Comparison of ENCODE assay signal across 8 mouse cellular contexts in genomic region chr11:102189461-102190436, GRCm38 (mm10). TPM values are rescaled to one million over a fixed set of nuclear protein-coding genes. Genes with fewer than 3 reads are reported as not detected.
DNase-seq lines count a peak whose midpoint lies in the region; ATAC-seq and TF ChIP-seq lines count a peak whose summit lies in the region.

Gene G6pc3 (plus strand): TSS chr11:102189620.

- H3K27ac ChIP-seq in heart, embryonic 13.5 days (replicated peaks): peak within 1 kb of the TSS; percentile 70
- H3K27ac ChIP-seq in liver, embryonic 11.5 days (ENCODE audit: low read depth, low read length): peak within 1 kb of the TSS; percentile 68

- 3% methylated on average over 50 of the region's 50 CpGs for WGBS in heart, embryonic 13.5 days
- WGBS in liver, embryonic 11.5 days: 1% methylated on average over 50 of the region's 50 CpGs

- TF ChIP-seq POLR2A in myocyte (IDR thresholded peaks at IDR 0.05; ENCODE audit: insufficient read length, low read depth): peak; percentile 46

- no peak within 1 kb of the TSS for H3ac ChIP-seq in myocyte (ENCODE audit: control insufficient read depth, insufficient read length)

- H3K4me3 ChIP-seq in heart, embryonic 13.5 days: peak within 1 kb of the TSS; percentile 74
- peak within 1 kb of the TSS; percentile 68 for H3K4me3 ChIP-seq in liver, embryonic 11.5 days (ENCODE audit: low read depth, low read length)
- peak within 1 kb of the TSS; percentile 49 for H3K4me3 ChIP-seq in myocyte

- H3K79me2 ChIP-seq in myocyte (ENCODE audit: control insufficient read depth, insufficient read depth): peaks cover 2% of the 10 kb centered on the region

- H3K9ac ChIP-seq in heart, embryonic 13.5 days: peak within 1 kb of the TSS; percentile 86
- peak within 1 kb of the TSS; percentile 69 for H3K9ac ChIP-seq in liver, embryonic 11.5 days (ENCODE audit: low read depth, low read length)

- peak; percentile 61 for ATAC-seq in CD4-positive, CD25-positive, alpha-beta regulatory T cell, adult 4 months
- peak; percentile 53; the same call in 1 of the 2 replicates for ATAC-seq in heart, embryonic 13.5 days (ENCODE audit: extremely low read depth, insufficient number of reproducible peaks, low FRiP score, low TSS enrichment)
- ATAC-seq in liver, embryonic 11.5 days (replicated peaks; ENCODE audit: low FRiP score): peak; percentile 78

- peak; percentile 22 for DNase-seq in c-Kit-negative CD71-positive TER-119-positive erythroid progenitor cells, embryonic 14.5 days (ENCODE audit: low read depth, low spot score)
- DNase-seq in fibroblast of lung, adult 2 months (ENCODE audit: low read depth): peak; percentile 74
- peak; percentile 95 for DNase-seq in kidney, postnatal 10 days
- peak; percentile 79 for DNase-seq in liver, embryonic 11.5 days (ENCODE audit: low spot score)
- DNase-seq in spleen, postnatal 4 days (ENCODE audit: low spot score in 2 of 2): peak; percentile 84 to 90

- peaks cover 26% of the 10 kb centered on the region for H3K4me1 ChIP-seq in heart, embryonic 13.5 days
- H3K4me1 ChIP-seq in liver, embryonic 11.5 days (replicated peaks; ENCODE audit: control insufficient read depth, insufficient read depth, low read length): peaks cover 24% of the 10 kb centered on the region

- no peaks in the 10 kb centered on the region for H3K27me3 ChIP-seq in heart, embryonic 13.5 days (replicated peaks)
- no peaks in the 10 kb centered on the region for H3K27me3 ChIP-seq in liver, embryonic 11.5 days (replicated peaks; ENCODE audit: control insufficient read depth, insufficient read depth, low read length)
- H3K27me3 ChIP-seq in myocyte (ENCODE audit: control insufficient read depth, insufficient read depth, insufficient read length): no peaks in the 10 kb centered on the region

- peaks cover 28% of the 10 kb centered on the region for H3K36me3 ChIP-seq in heart, embryonic 13.5 days
- H3K36me3 ChIP-seq in liver, embryonic 11.5 days (ENCODE audit: control insufficient read depth, insufficient read depth, low read length): peaks cover 4% of the 10 kb centered on the region; the same call in 1 of the 2 replicates
- no peaks in the 10 kb centered on the region for H3K36me3 ChIP-seq in myocyte (ENCODE audit: control insufficient read depth, insufficient read depth)

- H3K9me3 ChIP-seq in heart, embryonic 13.5 days: no peaks in the 10 kb centered on the region
- no peaks in the 10 kb centered on the region for H3K9me3 ChIP-seq in liver, embryonic 11.5 days (ENCODE audit: control insufficient read depth, low read length)

- peak within 1 kb of the TSS; percentile 74 for H3K4me2 ChIP-seq in heart, embryonic 13.5 days
- peak within 1 kb of the TSS; percentile 84 for H3K4me2 ChIP-seq in liver, embryonic 11.5 days
- peak within 1 kb of the TSS; percentile 79 for H3K4me2 ChIP-seq in myocyte (ENCODE audit: low read depth)

TF ChIP-seq in myocyte, 11 proteins besides CTCF, POLR2A, EP300 and RAD21:
- no peak for TF ChIP-seq SRF (IDR thresholded peaks at IDR 0.05; ENCODE audit: control insufficient read depth, insufficient read length, low read depth)
- peak; percentile 98 for TF ChIP-seq MAX (IDR thresholded peaks at IDR 0.05; ENCODE audit: low read depth)
- TF ChIP-seq MYOG (IDR thresholded peaks at IDR 0.05; ENCODE audit: control insufficient read depth in 1 of 3, insufficient read depth in 1 of 3, insufficient read length in 2 of 3, low read depth in 2 of 3): peak in 1 of 3 experiments; percentile 12
- TF ChIP-seq USF1 (IDR thresholded peaks at IDR 0.05; ENCODE audit: low read depth): peak; percentile 98

RNA-seq across cellular contexts. Expression of gene G6pc3, which starts in this region (rescaled TPM):
- 10 to 100 TPM; 29.1 to 53.9 TPM for polyA plus RNA-seq in CD4-positive, CD25-positive, alpha-beta regulatory T cell, adult 4 months (2017; shearing (Covaris generic))
- 25.6 and 29.3 TPM in 2 replicates for polyA plus RNA-seq in heart, embryonic 13.5 days (2015; fragmentation: Nextera tagmentation; extraction: Ambion mirVana)
- polyA plus RNA-seq in liver, embryonic 11.5 days (2014; fragmentation: Nextera tagmentation; extraction: Ambion mirVana): 38.8 and 39.5 TPM in 2 replicates
- polyA plus RNA-seq in myocyte (2012; fragmentation: generic; extraction: Trizol): 58.1 TPM

Comparison
In these comparisons a context has a peak if more than half of its experiments do, and no peak if none do; other contexts are left out.
1. Peak in every context shown above with its lines: DNase-seq, ATAC-seq, H3K4me3 ChIP-seq and H3K27ac ChIP-seq.
2. DNase-seq: peak in every context shown above with its lines; median percentile 95 in kidney, postnatal 10 days; 87 in spleen, postnatal 4 days; 79 in liver, embryonic 11.5 days; 74 in fibroblast of lung, adult 2 months; 22 in c-Kit-negative CD71-positive TER-119-positive erythroid progenitor cells, embryonic 14.5 days.